Mouse (Mus musculus) adrenal gland, postnatal 36 days (tissue): ENCODE results near the gene Pknox1. TPM values are rescaled to one million over a fixed set of nuclear protein-coding genes. Genes with fewer than 3 reads are reported as not detected.
"Not testable (repeated sequence)": the region's sequence is repeated elsewhere in the genome, so short reads cannot be mapped to it uniquely, and the experiment has no call there.

ENCODE experiments used
- DNase-seq, 2 experiments: peaks; one replicate each; pipeline ENCODE4 v3.0.0; 2021; ENCODE audit warnings: mixed read lengths in 1 of 2
- total RNA-seq, 2 experiments: library from RNA; stranded (reverse); gene quantifications; 2 replicates each; pipeline ENCODE4 v1.2.3; 2021

Gene Pknox1
- total RNA-seq, 2 experiments from 2014 or later, result 19.9 to 24.0 TPM

DNA sequence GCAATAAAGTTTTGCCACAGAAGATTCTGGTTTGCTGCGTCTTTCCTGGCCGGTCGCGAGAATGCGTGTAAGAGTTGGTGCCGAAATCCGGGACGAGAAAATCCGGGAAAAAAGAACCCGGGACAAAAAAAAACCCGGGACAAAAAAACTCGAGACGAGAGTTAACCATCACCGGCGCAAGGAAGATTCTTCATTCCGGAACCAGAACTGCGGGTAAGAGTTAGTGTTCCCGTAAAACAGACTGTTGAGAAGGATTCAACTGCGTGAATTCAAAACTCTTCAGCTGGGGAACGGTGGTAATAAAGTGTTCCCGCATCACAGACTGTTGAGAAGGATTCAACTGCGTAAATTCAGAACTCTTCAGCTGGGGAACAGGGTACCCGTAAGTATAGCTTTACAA is 11.9 kb upstream of the Pknox1 start:
- not testable (repeated sequence) for DNase-seq

DNA sequence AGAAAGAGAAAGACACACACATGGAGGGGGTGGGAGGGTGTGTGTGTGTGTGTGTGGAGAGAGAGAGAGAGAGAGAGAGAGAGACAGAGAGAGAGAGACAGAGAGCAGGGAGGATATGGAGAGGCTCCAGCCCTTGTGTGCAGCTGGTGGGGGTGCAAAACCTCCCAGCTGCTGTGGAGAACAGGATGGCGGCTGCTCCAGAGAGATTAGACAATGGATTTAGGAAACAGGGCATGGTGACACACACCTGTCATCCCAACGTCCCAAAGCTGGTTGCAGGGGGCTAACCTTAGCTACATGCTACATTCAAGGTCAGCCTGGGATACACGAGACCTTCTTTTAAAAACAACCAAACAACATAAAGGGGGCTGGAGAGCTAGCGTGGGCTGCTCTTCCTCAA is 8.3 kb upstream of the Pknox1 start:
- no peak for DNase-seq

DNA sequence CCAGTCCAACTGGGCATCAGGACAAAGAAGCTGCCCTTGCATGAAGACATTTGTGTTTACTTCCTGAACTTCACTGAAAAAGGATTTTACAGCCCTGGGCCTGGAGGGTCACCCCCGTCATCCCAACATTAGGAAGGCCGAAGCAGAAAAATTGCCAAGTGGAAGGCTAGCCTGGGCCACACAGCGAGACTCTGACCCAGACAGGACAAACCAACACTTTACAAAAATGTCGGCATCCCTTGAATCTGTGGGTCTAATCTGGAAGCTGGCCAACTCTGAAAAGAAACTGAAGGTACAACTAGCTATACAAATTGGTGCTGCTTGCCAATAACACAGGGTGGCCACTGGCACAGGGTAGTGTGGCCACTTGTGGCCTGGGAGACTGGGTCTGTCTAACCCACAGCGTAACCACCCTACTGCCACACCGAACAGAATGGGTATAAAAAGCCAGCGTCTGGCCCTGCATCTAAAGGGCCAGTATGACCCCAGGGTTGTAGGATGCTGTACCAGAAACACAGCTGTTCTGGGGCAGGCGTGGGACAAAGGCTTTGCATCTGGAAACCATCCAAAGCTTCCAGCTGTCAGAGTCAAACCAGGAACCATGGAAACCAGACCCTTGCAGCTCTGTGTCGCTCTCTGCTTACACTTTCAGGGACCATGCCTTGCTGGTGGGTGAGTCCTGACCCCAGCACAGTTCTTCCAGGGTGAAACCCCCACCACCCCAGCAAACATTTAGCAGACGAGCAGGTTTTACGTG is 7.2 kb upstream of the Pknox1 start:
- no peak for DNase-seq

DNA sequence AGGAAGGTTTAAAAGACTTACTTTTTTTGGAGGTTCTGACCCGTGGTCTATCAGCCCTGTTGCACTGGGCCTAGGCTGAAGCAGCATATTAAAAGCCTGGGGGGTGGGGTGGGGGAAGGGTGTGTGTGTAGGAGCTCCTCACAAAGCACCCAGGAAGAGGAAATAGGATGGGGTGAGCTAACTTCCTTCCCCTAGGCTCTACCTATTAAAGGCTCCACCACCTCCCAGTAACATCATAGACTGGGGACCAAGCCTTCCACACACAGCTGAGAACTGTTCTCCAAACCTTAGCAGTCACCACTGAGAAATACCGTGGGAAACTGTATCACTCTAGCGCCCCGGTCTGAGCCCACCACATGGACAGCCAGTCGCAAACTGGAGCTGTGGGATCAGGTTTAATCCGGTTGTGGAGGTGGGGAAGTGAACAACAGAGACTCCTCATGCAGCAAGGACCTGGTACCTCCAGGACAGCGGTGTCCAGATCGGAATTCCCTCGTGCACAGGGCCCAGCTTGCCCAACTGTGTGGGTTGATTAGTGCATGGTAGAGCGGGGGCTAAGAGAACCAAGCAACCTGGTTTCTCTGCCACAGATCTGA is 6.5 kb upstream of the Pknox1 start:
- no peak for DNase-seq

- DNase-seq, result no peak
Observed at GRCm38 (mm10) chr17:31559021-31559789, 5.3 kb upstream of the Pknox1 start.

DNA sequence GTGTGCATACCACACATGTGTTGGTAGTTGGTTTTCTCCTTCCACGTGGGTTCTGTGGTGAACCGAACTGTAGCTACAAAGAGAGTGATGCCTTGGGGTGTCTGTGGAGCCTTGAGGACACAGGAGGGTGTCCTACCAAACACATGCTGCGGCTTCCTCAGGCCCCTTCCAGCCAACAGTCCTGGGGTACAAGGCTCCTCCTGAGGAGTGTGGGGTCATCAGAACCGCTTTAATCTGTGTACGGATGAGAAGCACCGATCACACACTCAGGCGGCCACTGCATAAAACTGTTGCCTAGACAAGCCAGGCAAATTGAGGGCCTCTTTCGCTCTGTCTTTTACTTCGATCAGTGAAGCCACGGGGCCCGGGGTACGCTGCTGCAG is 911 bp upstream of the Pknox1 start:
- peak; percentile 33 to 58 for DNase-seq

- no peak for DNase-seq
Observed at GRCm38 (mm10) chr17:31564858-31565140, 265 bp downstream of the Pknox1 start.

DNA sequence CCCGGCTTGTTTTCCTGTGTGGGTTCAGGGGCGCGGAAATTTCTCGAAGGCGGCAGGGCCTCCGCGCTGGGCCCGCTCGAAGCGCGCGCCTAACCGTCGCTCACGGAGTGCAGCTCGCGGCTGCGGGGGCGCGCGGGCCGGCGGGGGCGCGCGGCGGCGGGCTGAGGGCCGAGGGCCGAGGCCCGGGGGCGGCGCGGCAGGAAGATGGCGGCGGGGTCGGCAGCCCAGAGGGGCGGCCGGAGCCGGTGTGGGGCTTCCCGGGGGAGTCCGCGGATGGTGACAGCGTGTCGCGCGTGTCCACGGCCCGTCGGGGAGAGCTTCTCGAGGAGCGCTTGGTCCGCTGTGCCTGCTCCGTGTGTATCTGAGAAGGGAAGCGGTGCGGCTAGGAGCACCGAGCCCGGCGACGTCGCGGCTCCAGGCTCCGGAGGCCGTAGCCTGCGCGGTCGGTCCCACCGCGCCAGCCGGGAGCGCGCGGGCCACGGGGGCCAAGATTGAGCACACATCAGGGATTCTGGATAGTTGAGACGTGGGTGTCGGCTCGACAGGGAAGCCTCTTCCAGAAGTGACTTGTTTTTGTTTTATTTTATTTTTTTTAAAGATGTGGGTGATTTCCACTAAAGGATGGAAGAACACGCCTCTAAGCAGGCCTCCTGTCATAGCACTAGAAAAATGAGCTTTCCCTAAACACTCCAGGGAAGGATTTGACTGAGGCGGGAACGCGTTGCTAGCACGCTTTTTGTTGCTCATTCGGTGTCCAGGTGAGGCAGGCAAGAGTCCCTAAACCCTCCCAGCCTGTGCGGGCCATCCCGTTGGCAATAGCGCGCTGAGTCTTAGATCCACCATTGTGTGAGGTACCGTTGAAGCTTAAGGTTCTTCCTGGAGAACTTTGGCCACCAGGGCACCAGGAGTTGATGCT is 865 bp downstream of the Pknox1 start:
- DNase-seq, result peak; percentile 62 to 77

DNA sequence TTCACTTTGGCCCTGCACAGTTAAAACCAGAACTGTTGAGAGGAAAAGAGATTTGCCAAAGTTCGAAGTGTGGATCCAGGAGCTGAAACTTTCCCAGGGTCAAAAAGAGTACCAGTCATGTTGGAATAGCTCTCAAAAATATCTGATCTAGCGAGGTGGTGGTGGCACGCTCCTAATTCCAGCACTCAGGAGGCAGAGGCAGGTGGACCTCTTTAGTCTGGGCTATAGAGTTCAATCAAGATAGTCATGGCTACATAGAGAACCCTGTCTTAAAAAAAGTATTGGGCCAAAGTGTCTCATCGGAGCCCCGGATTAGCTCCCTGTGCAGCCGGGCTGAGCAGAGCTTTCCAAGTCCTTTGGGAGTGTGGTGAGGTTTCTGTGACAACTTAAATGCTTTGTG is 1.7 kb downstream of the Pknox1 start:
- no peak for DNase-seq

DNA sequence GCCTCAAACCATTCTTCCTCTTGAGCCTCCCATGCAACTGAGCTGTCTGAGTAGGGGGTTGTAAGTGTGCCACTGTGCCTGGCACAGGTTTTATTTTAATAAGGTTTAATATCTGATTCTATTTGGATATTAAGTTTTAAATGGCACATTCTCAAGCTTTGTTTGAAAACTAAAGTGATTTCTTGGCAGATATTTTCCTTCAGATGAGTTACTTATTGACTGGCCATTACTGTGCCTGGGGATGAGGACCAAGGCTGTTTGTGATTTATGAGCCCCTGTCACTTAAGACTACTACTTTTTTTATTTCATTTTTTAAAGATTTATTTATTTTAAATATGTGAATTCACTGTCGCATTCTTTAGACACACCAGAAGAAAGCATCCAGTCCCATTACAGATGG is 5.2 kb downstream of the Pknox1 start:
- DNase-seq, result no peak

- DNase-seq, result peak in 1 of 2 experiments; percentile 34
Observed at GRCm38 (mm10) chr17:31570321-31570925, 5.9 kb downstream of the Pknox1 start.

GRCm38 (mm10) chr17:31571689-31572088 is 7.2 kb downstream of the Pknox1 start:
- no peak for DNase-seq

DNA sequence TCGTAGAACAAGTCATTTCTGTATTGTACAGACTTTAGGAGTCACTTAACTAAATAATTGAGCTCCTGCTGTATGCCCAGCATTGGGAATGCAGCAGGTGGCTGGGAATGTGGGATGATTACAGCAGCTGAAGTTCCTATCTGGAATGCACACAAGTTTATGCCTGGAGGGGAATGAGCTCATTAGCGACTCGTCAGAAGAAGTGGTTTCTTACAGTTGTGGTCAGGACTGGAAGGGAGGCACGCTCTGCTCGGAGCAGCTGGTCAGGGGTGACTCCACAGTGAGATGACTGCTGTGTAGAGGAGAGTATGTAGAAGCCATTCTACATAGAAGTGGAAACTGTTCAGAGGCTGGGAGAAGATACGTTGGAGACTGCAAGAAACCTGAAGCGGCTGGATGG is 10.1 kb downstream of the Pknox1 start:
- DNase-seq, result no peak

- DNase-seq, result no peak
Observed at GRCm38 (mm10) chr17:31576394-31577175, 12.1 kb downstream of the Pknox1 start.

GRCm38 (mm10) chr17:31580344-31580743 is 15.8 kb downstream of the Pknox1 start:
- no peak for DNase-seq

GRCm38 (mm10) chr17:31583185-31583584 is 18.7 kb downstream of the Pknox1 start:
- DNase-seq, result no peak

GRCm38 (mm10) chr17:31583781-31584180 is 19.2 kb downstream of the Pknox1 start:
- DNase-seq, result no peak

- DNase-seq, result no peak
Observed at GRCm38 (mm10) chr17:31588115-31588514, 23.6 kb downstream of the Pknox1 start.

GRCm38 (mm10) chr17:31588726-31589125 is 24.2 kb downstream of the Pknox1 start:
- no peak for DNase-seq

DNA sequence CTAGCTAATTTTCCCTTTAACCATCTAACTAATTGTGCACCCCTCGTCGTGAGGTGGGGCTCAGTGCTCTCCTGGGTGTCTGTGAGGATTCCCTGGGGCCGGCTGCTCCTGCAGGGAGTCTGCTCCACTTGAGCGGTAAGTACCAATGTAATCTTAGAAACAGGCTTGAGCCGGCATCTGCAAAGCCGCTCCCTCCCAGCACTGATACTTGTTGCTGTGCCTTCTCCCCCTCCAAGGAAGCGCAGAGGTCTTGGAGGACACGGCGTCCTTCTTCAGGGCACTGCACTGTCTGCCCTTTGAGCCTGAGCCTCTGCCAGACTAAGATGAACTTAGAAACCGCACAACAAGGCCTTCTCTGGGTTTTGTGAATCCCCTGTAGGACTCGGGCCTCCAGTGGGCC is 26.3 kb downstream of the Pknox1 start:
- DNase-seq, result no peak

DNA sequence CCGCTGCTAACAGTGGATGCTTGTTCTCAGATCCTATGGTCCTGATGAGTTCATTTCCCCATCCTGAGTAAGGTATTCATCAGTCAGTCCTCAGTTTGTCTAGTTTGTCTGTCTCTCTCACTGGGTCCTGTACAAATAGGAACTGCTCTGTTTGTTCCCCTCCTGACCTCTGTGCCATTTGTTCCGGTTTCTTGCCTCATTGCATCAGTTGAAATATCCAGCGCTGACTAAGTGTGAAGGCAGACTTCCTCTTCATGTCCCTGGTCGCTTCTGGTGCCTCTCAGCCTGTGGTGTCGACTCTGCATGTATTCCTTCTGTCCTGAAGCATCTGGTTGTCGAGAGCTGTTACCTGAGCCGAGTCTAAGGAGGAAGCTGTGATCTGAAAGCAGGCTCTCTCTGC is 30.1 kb downstream of the Pknox1 start:
- DNase-seq, result no peak
